Mouse (Mus musculus) ovary, postnatal 14 days (tissue): ENCODE data around the gene Myo10.

Source experiments
- DNase-seq: peaks from one replicate; pipeline ENCODE4 v3.0.0; 2022; ENCODE audit warnings: low spot score

Myo10 gene

GRCm38 (mm10) chr15:25652933-25653332 lies 30.6 kb downstream of the Myo10 start:
- DNase-seq = no peak

- DNase-seq = no peak
Measured at GRCm38 (mm10) chr15:25653680-25654079, 31.4 kb downstream of the Myo10 start.

- no peak for DNase-seq
Measured at GRCm38 (mm10) chr15:25662833-25663519, 40.7 kb downstream of the Myo10 start.

GRCm38 (mm10) chr15:25669283-25670247 lies 47.2 kb downstream of the Myo10 start:
- DNase-seq = no peak

DNA sequence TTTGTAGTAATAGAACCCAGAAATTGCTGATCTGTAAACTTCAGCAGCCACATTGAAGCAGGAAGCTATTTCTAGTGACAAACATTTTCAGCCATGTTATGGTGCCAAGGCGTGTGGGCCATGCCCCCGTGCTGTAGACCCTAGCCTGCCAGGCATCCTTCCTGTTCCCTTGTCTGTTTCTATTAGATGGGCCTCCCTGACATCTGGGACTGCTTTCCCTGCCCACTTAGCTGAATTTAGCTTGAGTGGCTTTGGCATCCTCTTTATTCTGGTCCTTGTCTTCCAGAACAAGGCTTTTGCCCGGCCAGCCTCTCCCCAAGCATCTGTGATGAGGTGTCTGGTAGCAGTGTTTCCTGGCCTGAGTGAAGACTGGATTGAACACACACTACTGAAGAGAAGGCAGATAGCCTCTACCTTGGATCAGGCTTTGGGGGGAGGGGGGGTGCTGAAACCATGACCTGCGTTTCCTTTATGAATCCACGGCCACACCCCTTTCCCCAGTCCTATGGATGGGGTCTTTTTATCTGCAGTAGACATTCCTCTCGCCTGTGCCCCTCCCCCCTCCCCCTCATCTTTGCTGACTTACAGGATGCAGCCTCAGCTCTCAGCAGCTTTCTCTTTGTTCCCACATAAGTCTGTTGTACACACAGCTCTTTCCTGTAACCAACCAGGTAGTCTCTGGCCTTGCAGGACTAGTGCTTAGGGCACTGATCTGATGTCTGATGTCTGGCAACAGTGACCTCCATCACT lies 51.1 kb downstream of the Myo10 start:
- no peak for DNase-seq

- DNase-seq = no peak
Measured at GRCm38 (mm10) chr15:25674099-25674931, 52.0 kb downstream of the Myo10 start.

GRCm38 (mm10) chr15:25674932-25675250 lies 52.6 kb downstream of the Myo10 start:
- no peak for DNase-seq

DNA sequence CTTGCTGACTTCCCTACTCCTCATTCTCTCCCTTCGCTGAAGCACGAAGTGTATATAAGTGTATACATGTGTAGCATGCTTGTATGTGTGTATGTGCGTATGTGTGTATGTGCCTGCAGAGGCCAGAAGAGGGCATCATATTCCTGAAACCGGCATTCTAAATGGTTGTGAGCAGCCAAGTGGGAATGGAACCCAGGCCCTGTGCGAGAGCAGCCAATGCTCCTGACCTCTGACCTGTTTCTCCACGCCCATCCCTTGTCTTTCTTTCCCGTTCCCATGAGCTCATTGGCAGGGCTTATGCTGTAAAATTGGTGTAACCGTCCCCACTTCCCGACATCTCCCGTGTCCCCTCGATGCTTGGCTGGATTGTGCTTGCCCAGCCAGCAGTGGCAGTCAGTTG lies 53.0 kb downstream of the Myo10 start:
- DNase-seq = no peak

DNA sequence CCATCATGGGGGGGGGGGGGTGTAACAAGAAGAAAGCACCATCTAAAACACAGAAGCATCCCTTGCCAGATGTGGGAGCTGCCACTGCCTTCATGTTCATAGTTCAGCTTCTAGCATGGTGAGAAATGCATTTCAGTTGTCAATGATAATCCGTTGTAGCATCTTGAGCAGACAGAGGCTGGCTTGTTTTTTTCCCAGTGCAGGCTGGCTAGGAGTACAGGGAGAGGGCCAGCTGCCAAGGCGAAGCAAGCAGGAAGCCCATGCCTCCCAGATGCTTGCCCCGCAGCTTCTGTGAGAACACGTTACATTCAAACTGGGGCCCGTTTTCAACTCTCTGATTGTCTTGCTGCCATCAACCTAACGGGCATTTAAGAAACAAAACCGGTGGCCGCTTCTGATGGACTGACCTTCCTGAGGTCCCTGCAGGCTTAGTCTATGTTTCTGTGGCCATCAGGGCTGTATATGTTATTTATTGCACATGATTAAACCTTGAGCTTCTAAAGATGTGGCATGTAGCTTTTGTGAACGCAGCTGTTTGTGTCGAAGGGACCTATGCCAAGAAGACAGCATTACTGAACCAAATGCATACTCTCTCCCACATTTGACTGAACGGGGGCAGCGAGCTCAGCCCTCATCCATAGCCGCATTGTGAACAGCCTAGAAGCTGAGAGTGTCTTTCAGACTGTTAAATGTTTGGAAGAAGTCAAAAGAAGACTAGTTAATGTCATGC lies 53.9 kb downstream of the Myo10 start:
- no peak for DNase-seq

DNA sequence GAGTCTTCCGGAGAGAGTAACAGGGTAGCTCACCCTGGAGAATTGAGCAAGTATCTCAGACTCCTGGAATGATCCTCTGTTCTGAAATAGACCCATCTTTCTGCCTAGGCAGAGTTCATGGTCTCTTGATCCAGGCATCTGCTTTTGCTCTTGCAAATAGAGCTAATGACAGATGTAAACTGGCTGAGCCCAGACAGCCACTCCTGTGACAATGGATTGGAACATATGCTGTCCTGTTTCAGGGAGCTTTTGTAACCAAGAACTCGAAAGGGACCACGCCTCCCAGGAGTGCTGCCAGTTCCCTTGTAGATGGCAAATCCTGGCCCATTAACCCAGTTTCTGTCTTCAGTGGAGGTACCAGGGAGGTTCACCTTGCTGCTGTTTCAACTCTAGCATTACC lies 56.8 kb downstream of the Myo10 start:
- DNase-seq = no peak

DNA sequence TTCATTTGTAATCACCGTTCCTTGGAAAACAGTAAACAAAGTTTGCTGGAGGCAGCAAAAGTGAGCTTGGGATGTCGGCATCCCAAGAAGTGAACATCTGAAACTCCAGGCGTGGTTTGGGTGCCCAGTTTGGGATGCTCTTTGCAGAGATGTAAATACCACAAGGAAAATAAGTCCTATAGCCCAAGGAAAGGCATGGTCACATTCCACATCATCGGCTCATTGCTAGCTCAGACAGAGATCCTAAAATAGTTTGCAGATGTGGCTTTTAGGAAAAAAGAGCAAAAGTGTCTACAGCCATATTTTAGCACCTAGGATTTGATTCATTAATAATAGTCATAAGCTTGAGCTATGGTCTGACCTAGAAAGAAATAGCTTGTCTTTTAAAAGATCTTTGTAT lies 57.3 kb downstream of the Myo10 start:
- DNase-seq = no peak

DNA sequence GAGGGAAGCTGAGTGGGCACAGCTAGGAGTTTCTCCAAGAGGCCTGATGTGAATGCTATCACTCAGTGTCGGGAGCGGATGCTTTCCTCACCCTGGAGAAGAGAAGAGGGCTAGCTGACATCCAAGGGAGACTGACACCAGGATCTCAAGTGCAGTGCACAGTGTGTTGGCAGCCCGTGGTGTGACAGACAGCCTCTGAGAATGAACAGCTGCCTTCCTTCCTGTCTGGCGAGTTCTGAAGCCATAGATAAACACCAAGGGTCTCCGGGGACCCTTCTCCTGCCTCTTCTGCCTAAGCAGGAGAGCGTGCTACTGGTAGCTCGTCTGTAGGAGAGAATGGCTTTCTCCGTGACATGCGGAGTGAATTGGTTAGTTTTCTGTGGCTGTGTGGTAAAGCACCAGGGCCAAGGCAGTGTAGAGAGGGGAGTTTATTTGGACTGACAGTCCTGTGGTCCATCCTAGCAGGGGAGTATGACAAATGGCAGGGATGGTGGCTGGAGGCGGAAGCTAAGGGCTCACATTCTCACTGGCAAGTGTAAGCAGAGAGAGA lies 58.0 kb downstream of the Myo10 start:
- no peak for DNase-seq

- DNase-seq = no peak
Measured at GRCm38 (mm10) chr15:25682953-25683507, 60.7 kb downstream of the Myo10 start.

DNA sequence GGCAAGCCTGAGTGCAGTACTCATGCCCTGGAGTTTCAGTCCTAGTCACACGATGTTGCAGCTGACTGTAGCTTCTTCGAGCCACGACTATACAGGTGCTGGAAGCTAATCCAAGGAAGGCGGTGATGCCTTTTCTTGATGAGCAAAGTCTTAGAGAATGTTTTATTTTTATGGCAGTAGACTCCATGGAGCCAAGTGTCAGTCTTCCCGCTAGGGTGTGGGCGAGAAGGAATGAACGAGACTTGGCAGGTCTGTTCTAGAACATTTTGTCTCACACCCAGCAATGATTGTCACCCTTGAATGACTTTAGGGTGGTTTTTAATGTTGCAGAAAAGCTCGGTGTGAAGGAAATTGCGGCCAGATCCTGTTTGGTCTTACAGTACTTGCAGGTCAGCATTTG lies 62.9 kb downstream of the Myo10 start:
- no peak for DNase-seq

- no peak for DNase-seq
Measured at GRCm38 (mm10) chr15:25688424-25689283, 66.3 kb downstream of the Myo10 start.

DNA sequence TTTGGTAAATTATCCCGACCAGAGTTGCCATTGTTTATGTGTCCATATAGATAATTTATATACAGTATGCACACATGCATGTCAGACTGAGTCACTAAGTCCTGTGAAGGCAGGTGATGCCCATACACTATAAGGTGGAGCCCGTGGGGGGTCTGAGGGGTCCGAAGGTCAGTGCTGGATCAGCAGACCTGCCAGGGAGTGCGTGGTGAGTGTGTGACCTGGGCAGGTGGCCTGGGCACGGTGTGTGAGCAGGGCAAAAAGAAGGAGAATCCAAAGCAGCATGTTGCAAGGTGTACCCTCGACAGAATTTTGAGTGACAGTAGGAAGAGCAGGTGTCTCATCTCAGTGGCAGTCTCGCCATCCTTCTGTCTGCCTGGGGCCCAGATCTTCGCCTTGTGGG lies 67.2 kb downstream of the Myo10 start:
- no peak for DNase-seq

DNA sequence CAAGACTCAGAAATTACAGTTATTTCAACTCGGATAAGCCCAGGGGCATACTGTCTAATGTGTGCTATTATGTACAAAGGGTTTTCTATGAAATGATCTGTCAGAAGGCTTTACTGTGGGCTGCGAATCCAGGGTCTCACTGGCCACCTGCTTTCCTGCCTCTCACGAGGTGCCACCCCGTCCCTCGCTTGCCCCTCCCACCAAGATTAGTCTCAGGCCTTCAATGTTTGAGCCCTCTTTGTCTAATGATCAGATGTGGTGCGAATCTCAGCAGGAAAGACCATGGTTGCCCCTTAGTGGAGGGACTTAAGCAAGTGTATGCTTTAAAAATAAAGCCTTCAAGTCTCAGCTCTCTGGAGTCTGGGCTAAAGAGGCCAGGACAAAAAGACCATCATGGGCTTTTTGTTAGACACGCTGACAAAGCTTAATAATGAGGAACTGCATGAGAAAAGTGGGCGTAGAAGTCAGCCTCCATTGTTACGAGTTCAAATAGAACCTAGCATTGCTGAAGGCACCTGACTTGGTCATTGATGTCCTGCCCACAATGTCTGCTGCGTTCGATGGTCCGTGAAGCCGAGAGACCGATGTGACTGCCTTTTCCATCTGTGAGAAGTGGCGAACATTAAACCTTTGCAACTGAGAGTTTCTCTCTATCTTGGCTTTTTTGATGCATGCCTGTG lies 67.9 kb downstream of the Myo10 start:
- no peak for DNase-seq

GRCm38 (mm10) chr15:25690746-25691105 lies 68.4 kb downstream of the Myo10 start:
- DNase-seq = no peak
